Mouse (Mus musculus) CD4-positive, CD25-positive, alpha-beta regulatory T cell, adult 9 weeks (primary cell): ENCODE results near the gene Il22ra1. TPM values are rescaled to one million over a fixed set of nuclear protein-coding genes. Genes with fewer than 3 reads are reported as not detected.

Experiments used
- polyA plus RNA-seq: library from polyadenylated mRNA; unstranded; fragments of 100-300 nt; shearing (Covaris generic); gene quantifications from one replicate; pipeline ENCODE4 v1.2.1, GENCODE M21; 2017

The Il22ra1 gene
- not detected for polyA plus RNA-seq

GRCm38 (mm10) chr4:135727817-135728216 is at the start of gene Il22ra1:
TSS of gene Il22ra1 (plus strand) at chr4:135728172.

GRCm38 (mm10) chr4:135685906-135686567 is 41.9 kb upstream of the Il22ra1 start, which contains the start of gene Ifnlr1:
TSS of gene Ifnlr1 (plus strand) at chr4:135686287.

GRCm38 (mm10) chr4:135759356-135759976 is 31.5 kb downstream of the Il22ra1 start, which contains the start of gene Myom3:
TSS of gene Myom3 (plus strand) at chr4:135759715.

Other genes starting within 250 kb of the Il22ra1 start
- gene Stpg1, start 233.4 kb upstream of the Il22ra1 start, polyA plus RNA-seq: 0.21 TPM
- 19.8 TPM for gene Nipal3, start 233.1 kb upstream of the Il22ra1 start, polyA plus RNA-seq
- gene Grhl3, start 154.5 kb upstream of the Il22ra1 start, polyA plus RNA-seq: not detected
- gene Ifnlr1, start 41.9 kb upstream of the Il22ra1 start, polyA plus RNA-seq: not detected
- not detected for gene Myom3, start 31.5 kb downstream of the Il22ra1 start, polyA plus RNA-seq
- gene Srsf10, start 127.6 kb downstream of the Il22ra1 start, polyA plus RNA-seq: 193 TPM
- gene Pnrc2, start 145.7 kb downstream of the Il22ra1 start, polyA plus RNA-seq: 206 TPM
- gene Cnr2, start 167.2 kb downstream of the Il22ra1 start, polyA plus RNA-seq: 19.3 TPM
- 127 TPM for gene Fuca1, start 192.6 kb downstream of the Il22ra1 start, polyA plus RNA-seq
- 92.6 TPM for gene Hmgcl, start 218.3 kb downstream of the Il22ra1 start, polyA plus RNA-seq
- gene Gale, start 235.6 kb downstream of the Il22ra1 start, polyA plus RNA-seq: 26.8 TPM
- gene Lypla2, start 244.5 kb downstream of the Il22ra1 start, polyA plus RNA-seq: 371 TPM